Mouse (Mus musculus) liver, postnatal 0 days (tissue): ENCODE results near the gene Pck2. TPM values are rescaled to one million over a fixed set of nuclear protein-coding genes. Genes with fewer than 3 reads are reported as not detected.

ENCODE experiments used
- ATAC-seq: fragments of 200-750 bp; cut with Nextera tagmentation; 2 replicates; pipeline ENCODE4 v1.8.0; 2017; ENCODE audit warnings: mild to moderate bottlenecking, moderate library complexity
- DNase-seq: peaks from one replicate; pipeline ENCODE4 v3.0.0-alpha.2; 2016
- H3K27ac ChIP-seq: fragments of 300-500 bp; sonication (generic); 2 replicates; pipeline ENCODE4 v1.5.1; 2014; ENCODE audit warnings: antibody characterized with exemption, moderate library complexity, mild to moderate bottlenecking, low read depth
- H3K27me3 ChIP-seq: fragments of 300-500 bp; sonication (generic); 2 replicates; pipeline ENCODE4 v1.6.1; 2014; ENCODE audit warnings: low read length, control low read depth, mixed read lengths; ENCODE audit not compliant: insufficient read depth
- H3K36me3 ChIP-seq: fragments of 300-500 bp; sonication (generic); replicated peaks from 2 replicates; pipeline ENCODE4 v1.6.1; 2014; ENCODE audit warnings: mild to moderate bottlenecking, control low read depth, low read length, moderate library complexity, mixed read lengths; ENCODE audit not compliant: insufficient read depth
- H3K4me1 ChIP-seq: fragments of 300-500 bp; sonication (generic); 2 replicates; pipeline ENCODE4 v1.6.1; 2014; ENCODE audit warnings: antibody characterized with exemption, mild to moderate bottlenecking, control low read depth; ENCODE audit not compliant: insufficient read depth
- H3K4me2 ChIP-seq: fragments of 300-500 bp; sonication (generic); 2 replicates; pipeline ENCODE4 v1.6.1; 2014; ENCODE audit warnings: low read depth, mild to moderate bottlenecking, low read length, moderate library complexity, mixed read lengths
- H3K4me3 ChIP-seq: fragments of 300-500 bp; sonication (generic); 2 replicates; pipeline ENCODE4 v1.5.1; 2014; ENCODE audit warnings: low read depth, low read length
- H3K9ac ChIP-seq: fragments of 300-500 bp; sonication (generic); replicated peaks from 2 replicates; pipeline ENCODE4 v1.6.1; 2014; ENCODE audit warnings: mild to moderate bottlenecking, moderate library complexity
- H3K9me3 ChIP-seq: fragments of 300-500 bp; sonication (generic); 2 replicates; pipeline ENCODE4 v1.6.1; 2016; ENCODE audit warnings: mild to moderate bottlenecking, control low read depth, low read length, mixed read lengths
- CTCF ChIP-seq: sonication (generic); IDR thresholded peaks from 2 replicates; pipeline ENCODE4 v1.5.1; 2016; ENCODE audit warnings: antibody characterized with exemption, low read depth
- EP300 ChIP-seq: IDR thresholded peaks from 2 replicates; pipeline ENCODE4 v1.6.1; 2016; ENCODE audit warnings: antibody characterized with exemption, low read depth, mild to moderate bottlenecking
- WGBS: fragments of 180-500 bp; shearing (Covaris S2); extraction: QIAGEN DNeasy Blood & Tissue Kit; methylation state at CpG from one replicate; pipeline ENCODE4 v1.1.7; 2014; ENCODE audit not compliant: insufficient replicate concordance; 5-methylcytosine and 5-hydroxymethylcytosine counted together
- polyA plus RNA-seq: library from polyadenylated mRNA; unstranded; fragments of >200 nt; fragmentation: Nextera tagmentation; extraction: Ambion mirVana; gene quantifications from 2 replicates; pipeline ENCODE4 v1.2.1, GENCODE M21; 2015

Pck2 gene
- polyA plus RNA-seq, 1 experiment from 2014 or later, result 20.7 TPM

DNA sequence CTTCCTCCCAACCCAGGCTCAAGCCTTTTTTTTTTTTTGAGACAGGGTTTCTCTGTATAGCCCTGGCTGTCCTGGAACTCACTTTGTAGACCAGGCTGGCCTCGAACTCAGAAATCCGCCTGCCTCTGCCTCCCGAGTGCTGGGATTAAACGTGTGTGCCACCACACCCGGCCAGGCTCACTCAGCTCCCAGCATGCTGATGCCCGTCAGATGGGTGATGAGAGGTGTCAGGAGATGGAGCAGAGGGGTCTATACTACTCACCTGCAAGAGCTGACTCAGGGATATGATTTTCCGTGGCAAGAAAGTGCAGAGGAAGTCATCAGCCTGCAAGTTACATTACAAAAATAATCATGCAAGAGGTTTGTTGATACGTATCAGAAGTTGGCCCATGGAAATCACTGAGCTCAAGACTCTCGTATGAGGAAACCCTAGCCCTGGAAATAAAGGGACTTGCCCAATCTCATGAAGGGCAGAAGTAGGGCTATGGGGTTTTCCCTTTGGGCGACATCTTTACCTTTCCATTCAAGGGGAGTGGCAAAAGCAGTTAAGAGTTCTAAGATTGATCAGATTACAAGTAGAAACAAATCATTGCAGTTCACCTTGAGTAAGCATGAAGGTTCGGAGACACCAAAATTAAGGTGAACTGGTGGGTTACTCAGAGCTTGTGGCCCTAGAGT, 49.8 kb downstream of the Pck2 start:
- 66% methylated on average over 11 of the region's 11 CpGs for WGBS
- peaks cover 35% of the 10 kb centered on the region for H3K4me1 ChIP-seq
- peaks cover 19% of the 10 kb centered on the region for H3K36me3 ChIP-seq
- H3K27ac ChIP-seq, result peak overlapping the region; percentile 97
- H3K27me3 ChIP-seq, result no peaks in the 10 kb centered on the region
- H3K9me3 ChIP-seq, result no peaks in the 10 kb centered on the region
- no peak for TF ChIP-seq CTCF
- TF ChIP-seq EP300, result no peak
- DNase-seq, result no peak
- H3K9ac ChIP-seq, result peak overlapping the region; percentile 94
- ATAC-seq, result no peak
- H3K4me2 ChIP-seq, result peak overlapping the region; percentile 92
- H3K4me3 ChIP-seq, result peak overlapping the region; percentile 97

DNA sequence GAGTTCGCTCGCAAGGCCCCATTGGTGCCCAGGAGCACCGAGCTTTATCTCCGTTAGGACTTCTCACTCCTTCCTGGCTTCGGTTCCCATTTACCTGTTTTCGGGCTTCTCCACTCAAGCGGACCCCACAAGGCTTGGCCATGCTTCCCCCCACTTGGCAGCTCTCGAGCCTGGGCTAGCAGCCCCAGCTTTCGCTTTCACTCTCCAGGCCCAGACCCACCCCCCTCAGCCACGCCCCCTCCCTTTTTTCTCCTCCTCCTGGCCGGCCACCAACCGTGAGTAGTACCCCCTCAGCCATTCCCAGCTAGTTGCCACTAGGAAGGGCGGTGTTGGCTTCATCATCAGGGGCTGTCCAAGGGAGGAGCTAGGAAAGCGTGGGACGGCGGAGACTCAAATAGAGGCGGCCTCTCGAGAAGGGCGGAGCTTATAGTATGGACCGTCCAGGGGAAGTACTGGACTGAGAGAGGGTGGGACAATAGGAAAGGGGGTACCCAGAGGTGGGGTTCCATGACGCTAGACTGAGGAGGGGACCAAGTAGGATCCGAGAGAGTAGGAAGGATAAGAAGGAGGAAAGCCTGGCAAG, 50.8 kb downstream of the Pck2 start, which contains the start of gene Psme2:
Psme2 (minus strand) TSS at position 366 of the 583 bp plus-strand sequence.
- peak; percentile 93 for DNase-seq
- H3K27me3 ChIP-seq, result no peaks in the 10 kb centered on the region
- ATAC-seq, result peak; percentile 87
- TF ChIP-seq EP300 (no peak), CTCF (no peak)
- H3K9ac ChIP-seq, result peak within 1 kb of the TSS; percentile 94
- no peaks in the 10 kb centered on the region for H3K9me3 ChIP-seq
- peak within 1 kb of the TSS; percentile 92 for H3K4me2 ChIP-seq
- peak within 1 kb of the TSS; percentile 97 for H3K27ac ChIP-seq
- WGBS, result 3% methylated on average over 22 of the region's 22 CpGs
- H3K36me3 ChIP-seq, result peaks cover 28% of the 10 kb centered on the region
- peak within 1 kb of the TSS; percentile 97 for H3K4me3 ChIP-seq
- peaks cover 29% of the 10 kb centered on the region for H3K4me1 ChIP-seq

DNA sequence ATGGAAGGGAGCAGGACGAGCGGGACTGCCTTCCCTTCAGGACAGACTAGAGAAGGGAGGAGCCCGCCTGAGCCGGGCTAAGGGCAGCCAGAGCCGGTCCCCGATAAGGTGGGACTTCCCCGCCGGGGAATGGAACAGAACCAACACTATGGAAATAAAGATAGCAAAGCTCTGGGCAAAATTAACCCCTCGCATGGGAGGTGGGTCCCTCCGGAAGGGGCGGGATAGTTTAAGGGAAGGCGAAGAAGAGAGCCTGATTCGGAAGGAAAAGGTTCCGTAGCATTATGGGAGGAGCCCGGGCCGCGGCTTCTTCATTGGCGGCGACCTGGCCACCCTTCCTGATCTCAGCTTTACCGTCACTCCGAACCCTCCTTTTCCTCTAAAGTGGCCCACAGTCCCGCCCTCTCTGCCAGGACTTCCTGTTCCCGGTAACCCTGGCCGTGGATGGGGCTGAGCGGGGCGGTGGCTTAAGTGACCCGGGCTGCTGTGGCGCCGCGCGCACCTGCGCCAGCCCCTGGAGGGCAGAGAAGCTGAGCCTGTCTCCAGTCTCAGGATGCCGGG, 51.3 kb downstream of the Pck2 start, which contains the start of gene Rnf31:
Rnf31 (plus strand) TSS at position 378 of the 561 bp plus-strand sequence.
- WGBS, result 0% methylated on average over 33 of the region's 33 CpGs
- H3K27me3 ChIP-seq, result no peaks in the 10 kb centered on the region

DNA sequence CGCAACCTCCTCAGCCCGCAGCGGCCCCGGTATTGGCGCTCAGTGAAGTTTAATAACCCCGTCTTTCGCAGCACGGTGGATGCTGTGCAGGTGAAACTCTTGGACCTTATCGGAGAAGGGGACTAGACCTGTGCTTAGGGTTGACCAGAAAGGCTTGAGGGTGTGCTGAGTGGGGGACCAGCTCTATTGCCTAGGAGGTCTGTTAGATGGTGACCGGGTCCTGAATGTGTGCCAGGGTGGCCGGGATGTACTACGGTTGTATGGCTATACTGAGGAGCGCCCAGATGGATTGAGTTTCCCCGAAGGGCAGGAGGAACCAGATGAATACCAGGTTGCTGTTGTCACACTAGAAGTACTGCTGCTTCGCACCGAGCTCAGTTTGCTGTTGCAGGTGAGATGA, 52.2 kb downstream of the Pck2 start:
- peaks cover 20% of the 10 kb centered on the region for H3K4me1 ChIP-seq
- DNase-seq, result peak; percentile 33

More for the DNA sequence above, 51.3 kb downstream of the Pck2 start, which contains the start of gene Rnf31:
- DNase-seq (peak; percentile 96), ATAC-seq (peak; percentile 89)
- Histone ChIP-seq H3K27ac (peak within 1 kb of the TSS; percentile 97), H3K9ac (peak within 1 kb of the TSS; percentile 94), H3K36me3 (peaks cover 34% of the 10 kb centered on the region), H3K4me2 (peak within 1 kb of the TSS; percentile 92), H3K9me3 (no peaks in the 10 kb centered on the region), H3K4me1 (peaks cover 23% of the 10 kb centered on the region), H3K4me3 (peak within 1 kb of the TSS; percentile 97)
- TF ChIP-seq CTCF (no peak), EP300 (peak; percentile 71; the same call in 1 of the 2 replicates)

DNA sequence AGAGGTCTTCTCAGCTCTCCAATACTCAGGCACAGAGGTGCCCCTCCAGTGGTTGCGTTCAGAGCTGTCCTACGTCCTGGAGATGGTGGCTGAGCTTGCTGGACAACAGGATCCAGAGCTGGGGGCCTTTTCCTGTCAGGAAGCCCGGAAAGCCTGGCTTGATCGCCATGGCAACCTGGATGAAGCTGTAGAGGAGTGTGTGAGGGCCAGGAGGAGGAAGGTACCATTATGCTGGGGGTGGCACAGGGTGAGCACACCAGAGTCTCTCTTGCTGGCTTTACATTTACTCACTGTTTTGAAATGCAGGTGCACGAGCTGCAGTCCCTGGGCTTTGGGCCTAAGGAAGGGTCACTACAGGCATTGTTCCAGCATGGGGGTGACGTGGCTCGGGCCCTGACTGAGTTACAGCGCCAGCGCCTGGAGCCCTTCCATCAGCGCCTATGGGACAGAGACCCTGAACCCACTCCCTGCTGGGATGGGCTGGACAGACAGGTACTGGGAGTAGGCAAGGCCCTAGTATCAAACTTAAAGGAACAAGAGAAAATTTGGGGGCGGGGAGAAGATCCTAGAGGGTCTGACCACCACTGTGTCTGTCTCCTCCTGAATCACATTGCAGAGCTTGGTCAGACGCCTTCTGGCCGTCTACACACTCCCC, 56.1 kb downstream of the Pck2 start:
- 83% methylated on average over 13 of the region's 13 CpGs for WGBS
- no peaks in the 10 kb centered on the region for H3K27me3 ChIP-seq
- H3K4me1 ChIP-seq, result peaks cover 9% of the 10 kb centered on the region
- no peak overlapping the region for H3K9ac ChIP-seq
- DNase-seq (no peak), ATAC-seq (no peak)
- peaks cover 64% of the 10 kb centered on the region for H3K36me3 ChIP-seq
- H3K9me3 ChIP-seq, result no peaks in the 10 kb centered on the region
- no peak overlapping the region for H3K4me3 ChIP-seq
- H3K4me2 ChIP-seq, result no peak overlapping the region
- TF ChIP-seq CTCF (no peak), EP300 (no peak)
- H3K27ac ChIP-seq, result no peak overlapping the region

More for the DNA sequence above, 52.2 kb downstream of the Pck2 start:
- Histone ChIP-seq H3K9me3 (no peaks in the 10 kb centered on the region), H3K4me3 (peak overlapping the region; percentile 97), H3K27me3 (no peaks in the 10 kb centered on the region), H3K36me3 (peaks cover 42% of the 10 kb centered on the region), H3K9ac (peak overlapping the region; percentile 94), H3K27ac (peak overlapping the region; percentile 97), H3K4me2 (peak overlapping the region; percentile 92)
- TF ChIP-seq CTCF (no peak), EP300 (no peak)
- WGBS, result 3% methylated on average over 16 of the region's 16 CpGs
- no peak for ATAC-seq
